Mouse (Mus musculus) gastrocnemius, postnatal 36 days (tissue): Measurements from ENCODE around the gene Gnl1. TPM values are rescaled to one million over a fixed set of nuclear protein-coding genes. Genes with fewer than 3 reads are reported as not detected.
"Not testable (repeated sequence)": the region's sequence is repeated elsewhere in the genome, so short reads cannot be mapped to it uniquely, and the experiment has no call there.

ENCODE experiments used
- DNase-seq, 2 experiments: peaks; one replicate each; pipeline ENCODE4 v3.0.0; 2022
- intact Hi-C: fragments of 180-260 bp; cut with DNase I; formaldehyde crosslinking; loops from one replicate; pipeline ENCODE4 v1.15.1; 2025
- total RNA-seq, 2 experiments: library from RNA; stranded (reverse); gene quantifications; 2 replicates each; pipeline ENCODE4 v1.2.3; 2021

The Gnl1 gene
- total RNA-seq, 2 experiments from 2014 or later = 16.6 to 18.7 TPM

DNA sequence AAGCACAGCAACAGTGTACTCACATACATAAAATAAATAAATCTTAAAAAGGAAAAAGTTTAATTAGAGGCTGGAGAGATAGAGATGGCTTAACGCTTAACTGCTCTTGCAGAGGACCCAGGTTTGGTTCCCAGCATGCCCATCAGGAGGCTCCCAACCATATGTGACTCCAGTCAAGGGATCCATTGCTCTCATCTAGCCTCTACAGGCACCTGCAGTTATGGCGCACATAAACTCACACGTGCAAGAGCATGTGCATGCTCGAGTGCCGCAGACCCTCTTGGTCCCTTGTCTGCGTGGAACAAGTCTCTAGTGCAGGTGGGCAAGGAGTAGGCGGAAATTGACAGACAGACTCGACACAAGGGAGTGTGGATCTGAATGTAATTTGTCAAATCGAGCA lies 42.4 kb downstream of the Gnl1 start:
- intact Hi-C loops = no loop called here
- DNase-seq = no peak

DNA sequence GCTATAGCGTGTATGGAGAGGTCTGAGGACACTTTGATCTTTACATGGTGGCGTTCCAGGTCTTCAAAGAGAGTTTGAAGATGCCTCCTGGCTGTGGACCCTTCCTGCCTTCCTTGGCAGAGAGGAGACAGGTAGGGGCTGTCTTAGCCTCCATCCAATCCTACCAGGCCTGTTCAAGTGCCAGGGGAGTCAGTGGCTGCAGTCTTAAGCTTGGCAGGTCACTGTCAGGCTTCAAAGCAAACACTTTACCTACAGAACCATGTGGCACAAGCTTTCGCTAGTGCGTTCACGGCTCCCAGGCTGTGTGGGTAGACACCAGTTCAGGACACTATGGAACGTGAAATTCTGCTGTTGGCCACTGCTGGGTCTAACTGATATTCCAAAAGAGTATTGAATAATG lies 43.3 kb downstream of the Gnl1 start:
- intact Hi-C loops = no loop called here
- no peak for DNase-seq

DNA sequence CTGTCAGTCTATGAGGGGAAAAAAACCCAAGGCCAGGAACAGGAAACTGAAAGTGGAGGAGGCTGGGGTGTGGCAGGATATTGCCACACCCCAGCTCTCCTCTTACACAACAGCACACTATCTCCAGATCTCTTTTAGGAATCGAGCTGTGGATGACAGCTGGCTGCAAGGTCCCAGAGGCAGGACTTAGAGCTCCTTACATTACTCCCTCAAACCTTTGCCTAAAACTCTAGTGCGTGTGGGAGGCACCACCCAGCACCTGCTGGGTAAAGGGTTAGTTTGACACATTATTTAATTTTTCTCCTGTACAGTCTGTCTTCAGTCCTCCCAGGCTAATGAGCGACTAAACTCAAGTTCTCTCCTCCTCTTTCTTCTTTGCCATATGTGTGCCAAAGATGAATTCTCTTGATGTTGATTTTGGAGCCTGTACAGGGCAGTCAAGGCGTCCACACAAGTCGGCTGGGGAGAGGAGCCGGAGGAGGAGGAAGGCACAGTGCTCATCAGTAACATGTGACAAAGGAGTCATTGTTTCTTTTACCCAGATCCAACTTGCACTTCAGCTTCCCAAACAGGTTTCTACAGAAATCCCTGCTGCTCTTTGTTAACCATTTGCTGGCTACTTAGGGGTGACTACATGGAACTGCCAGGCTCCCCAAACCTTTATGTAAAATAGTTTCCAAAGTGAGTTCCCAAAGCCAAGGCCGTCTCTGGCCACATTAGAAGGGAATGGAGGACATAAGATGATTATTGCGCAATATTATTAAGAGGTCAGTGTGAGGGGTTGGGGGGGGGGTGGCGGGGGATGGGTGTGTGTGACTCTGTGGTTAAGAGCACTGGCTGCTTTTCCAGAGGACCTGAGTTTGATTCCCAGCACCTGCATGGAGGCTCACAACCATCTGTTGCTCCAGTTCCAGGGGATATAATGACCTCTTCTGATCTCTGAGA lies 44.3 kb downstream of the Gnl1 start:
- no peak for DNase-seq
- intact Hi-C loops = no loop called here

DNA sequence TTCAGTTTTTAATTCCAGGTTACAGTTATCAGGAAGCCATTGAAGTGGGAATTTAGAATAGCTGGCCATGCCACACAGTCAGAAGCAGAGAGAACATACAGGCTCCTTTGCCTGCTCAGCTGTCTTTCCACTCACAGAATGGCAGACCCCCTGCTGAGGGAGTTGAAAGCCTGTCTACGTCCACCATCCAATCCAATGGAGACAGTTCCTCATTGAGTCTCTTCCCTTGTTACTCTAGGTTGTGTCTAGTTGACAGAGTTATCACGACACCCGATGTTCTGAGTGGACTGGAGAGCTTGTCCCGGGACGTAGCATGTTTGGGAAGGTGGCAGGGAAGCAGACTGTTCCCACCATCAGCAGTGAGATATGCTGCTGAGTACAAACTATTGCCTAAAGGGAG lies 45.5 kb downstream of the Gnl1 start:
- no peak for DNase-seq
- intact Hi-C loops = no loop called here

DNA sequence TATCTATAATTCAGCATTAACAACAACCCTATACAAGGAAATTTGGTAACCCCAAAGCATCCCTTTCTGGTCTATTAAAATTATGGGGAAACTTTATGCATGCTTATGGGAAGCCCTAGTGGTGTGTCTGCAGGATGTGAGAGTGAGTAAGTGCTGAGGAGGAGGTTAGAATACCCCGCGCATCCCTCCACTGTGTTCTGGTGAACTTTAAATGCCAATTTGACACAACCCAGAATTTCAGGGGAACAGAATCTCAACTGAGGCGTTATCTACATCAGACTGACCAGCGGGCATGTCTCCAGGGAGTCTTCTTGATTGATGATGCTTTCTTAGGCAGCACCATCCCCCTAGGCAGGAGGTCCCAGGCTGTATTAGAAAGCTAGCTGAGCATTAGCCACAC lies 46.2 kb downstream of the Gnl1 start:
- intact Hi-C loops = no loop called here
- DNase-seq = no peak

DNA sequence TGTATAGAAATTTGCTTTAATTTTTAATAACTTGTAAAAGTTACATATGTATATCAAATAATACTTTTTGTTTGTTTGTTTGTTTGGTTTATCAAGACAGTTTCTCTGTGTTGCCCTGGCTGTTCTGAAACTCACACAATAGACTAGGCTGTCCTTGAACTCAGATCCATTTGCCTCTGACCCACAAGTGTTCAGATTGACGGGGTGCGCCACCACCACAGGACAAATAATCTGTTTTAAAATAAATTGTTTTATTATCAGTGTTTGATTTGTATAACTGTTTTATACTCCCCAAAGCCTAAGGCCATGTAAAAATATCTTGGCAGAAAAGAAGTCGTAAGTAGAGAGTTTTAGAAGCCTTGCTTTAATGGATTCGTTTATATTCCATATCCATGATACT lies 48.0 kb downstream of the Gnl1 start:
- intact Hi-C loops = no loop called here
- DNase-seq = no peak

DNA sequence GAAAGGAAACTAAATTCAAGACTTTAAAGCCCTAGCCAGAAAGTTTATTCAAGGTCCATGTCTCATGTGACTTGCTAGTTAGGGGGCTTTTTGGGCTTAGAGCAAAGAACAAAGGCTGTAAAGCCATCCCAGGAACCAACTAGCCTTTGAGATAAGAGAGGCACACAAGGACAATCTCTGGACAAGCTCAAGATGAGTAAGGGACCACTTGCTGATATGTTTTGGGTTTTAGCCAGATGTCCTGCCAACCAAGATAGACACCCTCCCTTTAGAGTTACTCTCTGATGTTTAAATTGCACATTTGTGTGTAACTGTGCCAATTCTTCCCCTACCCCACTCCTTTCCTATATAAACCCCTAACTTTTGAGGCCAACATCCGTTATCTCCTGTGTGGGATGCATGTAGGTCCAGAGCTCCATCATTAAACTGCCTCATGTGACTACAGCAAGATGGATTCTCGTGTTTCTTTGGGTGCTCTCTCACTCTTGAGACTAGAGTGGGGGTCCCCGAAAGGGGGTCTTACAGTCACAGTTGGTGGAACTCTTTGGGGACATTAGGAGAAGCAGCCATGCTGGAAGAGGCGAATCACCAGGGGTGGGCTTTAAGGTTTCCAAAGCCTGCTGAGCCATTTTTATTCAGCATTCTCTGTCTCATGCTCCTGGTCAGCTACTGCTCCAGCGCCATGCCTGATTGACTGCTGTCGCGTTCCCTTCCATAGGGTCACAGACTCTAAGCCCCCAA lies 49.4 kb downstream of the Gnl1 start:
- no peak for DNase-seq
- intact Hi-C loops = loop anchor here (1.0 kb wide), 1 partner anchor 10 kb away; no protein-coding TSS in a partner anchor

DNA sequence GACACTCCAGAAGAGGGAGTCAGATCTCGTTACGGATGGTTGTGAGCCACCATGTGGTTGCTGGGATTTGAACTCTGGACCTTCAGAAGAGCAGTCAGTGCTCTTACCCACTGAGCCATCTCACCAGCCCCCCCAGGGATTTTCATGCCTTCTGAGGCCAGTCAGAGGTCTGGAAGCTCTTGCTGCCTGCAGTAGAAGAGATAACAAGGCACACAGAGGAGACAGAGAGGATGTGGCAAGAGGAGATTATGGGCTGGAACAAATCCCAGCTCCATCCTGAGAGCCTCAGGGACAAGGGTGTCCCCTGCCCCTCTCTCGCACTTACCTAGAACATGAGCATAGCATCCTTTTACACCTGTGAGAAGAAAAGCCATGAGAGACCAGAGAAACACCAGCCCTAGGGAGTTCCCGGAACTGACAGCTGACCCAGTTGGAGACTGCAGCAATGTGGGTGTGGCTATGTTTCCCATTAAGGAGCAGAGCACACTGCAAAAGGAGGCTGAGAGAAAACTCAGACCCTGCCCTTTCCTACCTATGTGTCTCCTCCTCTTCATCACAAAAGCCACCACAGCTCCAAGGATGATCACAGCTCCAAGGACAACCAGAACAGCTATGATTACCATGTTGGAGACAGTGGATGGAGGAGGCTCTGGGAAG lies 50.5 kb downstream of the Gnl1 start:
- intact Hi-C loops, DNase-seq: not testable (repeated sequence)

DNA sequence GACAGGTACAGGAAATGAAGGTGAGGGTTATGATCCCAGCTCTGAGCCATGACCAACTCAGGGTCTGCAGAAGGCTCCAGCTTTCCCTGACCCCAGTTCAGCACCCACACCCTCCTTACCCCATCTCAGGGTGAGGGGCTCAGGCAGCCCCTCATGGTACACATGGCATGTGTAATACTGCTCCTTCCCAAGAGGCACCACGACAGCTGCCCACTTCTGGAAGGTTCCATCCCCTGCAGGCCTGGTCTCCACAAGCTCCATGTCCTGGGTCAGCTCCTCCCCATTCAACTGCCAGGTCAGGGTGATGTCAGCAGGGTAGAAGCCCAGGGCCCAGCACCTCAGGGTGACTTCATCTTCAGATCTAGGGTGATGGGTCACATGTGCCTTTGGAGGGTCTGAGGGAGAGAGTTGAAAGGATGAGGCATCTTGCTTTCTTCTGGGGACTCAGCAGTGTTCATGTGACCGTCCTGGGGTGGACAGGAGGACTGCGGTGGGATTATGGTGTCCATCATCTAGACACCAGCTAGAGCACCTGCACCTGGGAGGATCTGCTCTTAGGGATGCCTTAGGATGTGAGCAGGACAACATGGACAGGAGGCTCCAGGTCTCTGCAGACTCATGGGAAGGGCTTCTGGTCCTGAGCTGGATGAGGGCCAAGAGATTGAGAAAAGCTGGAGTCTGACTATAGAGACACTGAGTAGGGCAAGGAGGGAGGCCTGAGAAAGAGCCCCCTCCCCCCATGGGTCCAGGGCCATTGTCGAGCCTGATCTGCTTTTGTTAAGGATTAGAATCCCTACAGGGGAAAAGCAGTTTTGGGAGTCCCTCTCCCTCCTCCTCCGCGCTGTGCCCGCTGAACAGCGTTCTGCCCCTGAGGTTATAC lies 51.3 kb downstream of the Gnl1 start:
- DNase-seq, intact Hi-C loops: not testable (repeated sequence)

DNA sequence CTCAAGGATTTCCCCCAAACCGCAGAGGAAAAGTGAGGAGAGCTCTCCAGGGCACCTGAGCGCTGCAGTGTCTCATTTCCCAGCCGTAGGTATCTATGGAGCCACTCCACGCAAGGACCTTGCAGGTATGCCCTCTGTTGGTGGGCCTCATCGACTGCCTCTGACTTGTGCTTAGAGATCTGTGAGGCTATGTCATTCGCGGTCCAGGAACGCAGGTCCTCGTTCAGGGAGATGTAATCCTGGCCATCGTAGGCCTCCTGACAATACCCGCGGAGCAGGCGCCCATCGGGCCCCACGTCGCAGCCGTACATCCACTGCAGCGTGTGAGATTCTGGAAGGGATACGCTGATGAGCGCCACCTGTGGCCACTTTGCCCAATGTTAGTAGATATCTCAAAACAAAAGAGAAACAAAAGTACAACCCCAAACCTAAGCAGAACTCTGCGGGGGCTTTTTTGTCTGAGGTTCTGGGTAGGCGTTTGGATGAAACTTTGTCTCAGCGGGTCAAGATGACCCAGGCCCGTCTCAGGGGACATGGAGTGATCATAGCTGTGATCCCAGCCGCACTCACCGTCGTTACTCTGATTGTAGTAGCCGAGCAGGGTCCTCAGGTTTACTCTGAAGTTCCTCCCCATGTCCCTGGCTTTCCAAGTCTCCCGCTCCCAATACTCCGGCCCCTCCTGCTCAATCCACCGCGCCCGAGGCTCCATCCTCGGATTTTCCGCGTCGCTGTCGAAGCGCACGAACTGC lies 52.1 kb downstream of the Gnl1 start:
- intact Hi-C loops = not testable (repeated sequence)
- peak in 1 of 2 experiments; percentile 51 for DNase-seq

DNA sequence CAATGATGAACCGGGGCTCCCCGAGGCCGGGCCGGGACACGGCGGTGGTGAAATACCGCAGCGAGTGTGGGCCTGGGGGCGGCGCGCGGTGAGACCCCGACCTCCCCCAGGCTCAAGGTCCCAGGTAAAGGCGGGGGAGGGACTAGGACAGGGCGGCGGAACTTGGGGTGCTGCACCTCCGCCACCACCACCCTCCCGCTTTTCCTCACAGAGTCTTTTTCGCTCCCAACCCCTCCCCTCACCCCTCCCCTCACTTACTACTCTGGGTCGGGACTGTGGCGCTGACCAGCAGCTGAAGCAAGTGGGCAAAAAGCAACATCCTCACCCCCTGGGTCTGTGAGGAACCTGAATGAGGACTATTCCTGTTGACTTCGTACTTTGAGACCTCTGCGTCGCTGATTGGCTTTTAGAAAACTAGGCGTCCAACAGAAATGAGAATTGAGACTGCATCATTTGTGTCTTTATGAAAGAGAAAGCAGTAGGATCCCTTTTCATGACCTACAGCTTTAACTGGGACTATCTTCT lies 52.8 kb downstream of the Gnl1 start, which contains the start of gene H2-T23:
H2-T23 (minus strand) TSS at position 505 of the 525 bp plus-strand sequence.
- peak in 1 of 2 experiments; percentile 39 for DNase-seq
- intact Hi-C loops = not testable (repeated sequence)

DNA sequence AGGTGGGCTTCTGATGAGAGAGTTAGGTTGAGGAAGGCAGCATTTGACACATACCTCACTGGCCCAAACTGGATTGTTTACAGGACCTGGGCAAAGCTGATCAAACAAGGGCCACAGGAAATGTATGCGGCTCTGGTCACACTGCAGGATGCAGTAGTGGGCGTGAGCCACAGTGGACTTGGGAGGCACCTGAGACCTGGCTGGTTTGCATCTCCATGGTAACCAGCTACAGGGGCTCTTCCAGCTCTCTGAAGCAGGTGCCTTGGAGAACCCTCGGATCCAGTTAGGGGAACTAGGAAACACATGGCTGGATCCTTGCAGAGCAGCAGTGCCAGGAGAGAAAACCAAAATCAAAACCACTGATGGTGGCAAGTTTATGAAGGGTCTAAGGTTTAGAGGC lies 54.9 kb downstream of the Gnl1 start:
- DNase-seq, intact Hi-C loops: not testable (repeated sequence)

DNA sequence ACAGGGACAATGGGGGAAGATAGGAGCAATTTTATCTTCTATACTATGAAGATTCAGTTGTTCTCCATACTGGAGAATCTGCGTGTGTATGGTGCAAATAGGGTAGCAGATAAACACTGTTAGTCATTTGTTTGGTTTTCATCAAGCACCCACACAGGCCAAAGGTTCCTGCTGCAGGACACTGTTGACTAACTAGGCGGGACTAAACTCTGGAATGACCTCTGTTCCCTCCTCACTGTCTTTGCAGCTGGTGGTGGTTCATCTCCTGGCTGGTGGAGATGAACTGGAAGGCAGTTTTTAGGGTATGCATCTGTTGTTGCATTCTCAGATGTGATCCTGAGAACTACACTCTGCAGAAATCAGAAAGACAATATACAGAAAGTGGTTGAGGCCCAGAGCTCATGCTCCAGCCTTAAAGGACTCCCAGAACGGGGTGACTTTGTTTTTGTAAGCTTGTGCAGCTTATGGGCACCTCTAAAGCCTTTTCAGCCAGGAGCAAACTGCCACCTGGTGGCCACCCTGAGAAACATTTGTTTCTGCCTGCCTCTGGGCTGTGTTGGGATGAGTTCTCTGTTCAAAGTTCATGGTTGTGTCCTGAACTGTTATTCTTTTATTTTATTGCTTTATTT lies 55.5 kb downstream of the Gnl1 start:
- intact Hi-C loops = not testable (repeated sequence)
- DNase-seq = peak in 1 of 2 experiments; percentile 50

DNA sequence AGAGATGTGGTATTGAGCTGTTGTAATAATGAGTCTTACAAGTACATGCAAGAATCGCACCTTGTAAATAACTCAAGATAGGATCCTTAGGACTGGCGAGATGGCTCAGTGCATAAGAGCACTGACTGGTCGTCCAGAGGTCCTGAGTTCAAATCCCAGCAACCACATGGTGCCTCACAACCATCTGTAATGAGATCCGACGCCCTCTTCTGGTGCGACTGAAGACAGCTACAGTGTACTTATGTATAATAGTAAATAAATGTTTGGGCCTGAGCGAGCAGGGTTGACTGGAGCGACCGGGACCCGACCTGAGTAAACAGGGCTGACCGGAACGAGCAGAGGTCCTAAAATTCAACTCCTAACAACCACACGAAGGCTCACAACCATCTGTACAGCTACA lies 56.5 kb downstream of the Gnl1 start:
- intact Hi-C loops, DNase-seq: not testable (repeated sequence)
